Mouse (Mus musculus) erythroblast, embryonic 14.5 days (primary cell): ENCODE measurements around the gene Snapin.

ENCODE experiments used
- GATA1 ChIP-seq: IDR thresholded peaks from 2 replicates; pipeline ENCODE4 v1.6.1; 2012; ENCODE audit warnings: low read length, inconsistent platforms, mixed read lengths
- TAL1 ChIP-seq: IDR thresholded peaks from 3 replicates; pipeline ENCODE4 v1.6.1; 2012; ENCODE audit warnings: low read length, inconsistent platforms, mixed read lengths

DNA sequence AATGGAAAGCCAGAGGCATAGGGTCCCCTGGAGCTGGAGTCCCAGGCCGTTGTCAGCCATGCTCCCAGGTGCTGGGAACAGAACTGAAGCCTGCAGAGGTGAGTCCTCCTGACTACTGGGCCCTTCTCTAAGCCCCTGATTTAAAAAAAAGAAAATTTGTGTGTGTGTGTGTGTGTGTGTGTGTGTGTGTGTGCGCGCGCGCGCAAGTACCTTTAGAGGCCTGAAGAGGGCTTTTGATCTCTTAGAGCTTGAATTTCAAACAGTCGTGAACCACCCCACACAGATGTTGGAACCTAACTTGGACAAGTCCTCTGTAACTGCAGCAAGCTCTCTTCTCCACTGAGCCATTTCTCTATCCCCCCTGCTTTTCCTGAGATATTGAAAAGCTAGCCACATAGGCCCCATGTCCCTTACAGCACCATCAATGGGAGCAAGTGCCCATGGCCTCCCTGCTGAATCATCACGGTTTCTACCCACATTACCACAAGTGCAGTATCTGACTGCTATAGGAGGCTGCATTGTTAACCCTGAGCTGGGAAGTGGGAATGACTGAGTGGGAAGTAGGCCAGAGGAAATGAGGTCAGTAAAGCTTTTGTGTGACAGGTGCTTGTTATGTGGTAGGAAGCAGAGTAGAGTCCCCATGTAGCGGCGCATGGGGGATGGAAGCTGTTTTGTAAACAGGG is 23.1 kb downstream of the Snapin start:
- TF ChIP-seq GATA1 (no peak), TAL1 (no peak)
